Mouse (Mus musculus) hindbrain, postnatal 0 days (tissue): ENCODE results near the gene Ttll8. TPM values are rescaled to one million over a fixed set of nuclear protein-coding genes. Genes with fewer than 3 reads are reported as not detected.

Experiments
- ATAC-seq: fragments of 200-750 bp; cut with Nextera tagmentation; 2 replicates; pipeline ENCODE4 v1.8.0; 2017; ENCODE audit warnings: mild to moderate bottlenecking, moderate TSS enrichment, moderate library complexity
- DNase-seq: peaks from one replicate; pipeline ENCODE4 v3.0.0-alpha.2; 2015; ENCODE audit warnings: low spot score
- H3K27ac ChIP-seq: fragments of 300-500 bp; sonication (generic); 2 replicates; pipeline ENCODE4 v1.5.1; 2014; ENCODE audit warnings: mild to moderate bottlenecking
- H3K27me3 ChIP-seq: fragments of 300-500 bp; sonication (generic); 2 replicates; pipeline ENCODE4 v1.6.1; 2014; ENCODE audit warnings: low read length, mixed read lengths; ENCODE audit not compliant: insufficient read depth
- H3K36me3 ChIP-seq: fragments of 300-500 bp; sonication (generic); 2 replicates; pipeline ENCODE4 v1.6.1; 2014; ENCODE audit warnings: low read length, mixed read lengths; ENCODE audit not compliant: insufficient read depth
- H3K4me1 ChIP-seq: fragments of 300-500 bp; sonication (generic); 2 replicates; pipeline ENCODE4 v1.6.1; 2014; ENCODE audit warnings: antibody characterized with exemption, low read length, mixed read lengths; ENCODE audit not compliant: insufficient read depth
- H3K4me2 ChIP-seq: fragments of 300-500 bp; sonication (generic); 2 replicates; pipeline ENCODE4 v1.6.1; 2014; ENCODE audit warnings: low read depth, mild to moderate bottlenecking, low read length, moderate library complexity, mixed read lengths
- H3K4me3 ChIP-seq: fragments of 300-500 bp; sonication (generic); 2 replicates; pipeline ENCODE4 v1.5.1; 2014; ENCODE audit warnings: low read length
- H3K9ac ChIP-seq: fragments of 300-500 bp; sonication (generic); replicated peaks from 2 replicates; pipeline ENCODE4 v1.6.1; 2014; ENCODE audit warnings: mild to moderate bottlenecking, low read length, moderate library complexity, mixed read lengths
- H3K9me3 ChIP-seq: fragments of 300-500 bp; sonication (generic); 2 replicates; pipeline ENCODE4 v1.6.1; 2016; ENCODE audit warnings: low read length, mixed read lengths
- CTCF ChIP-seq: IDR thresholded peaks from 2 replicates; pipeline ENCODE4 v1.5.1; 2016; ENCODE audit warnings: antibody characterized with exemption, control low read depth, low read depth
- WGBS: fragments of 180-500 bp; shearing (Covaris S2); extraction: QIAGEN DNeasy Blood & Tissue Kit; methylation state at CpG from one replicate; pipeline ENCODE4 v1.1.7; 2014; 5-methylcytosine and 5-hydroxymethylcytosine counted together
- polyA plus RNA-seq: library from polyadenylated mRNA; unstranded; fragments of >200 nt; fragmentation: Nextera tagmentation; extraction: Ambion mirVana; gene quantifications from 2 replicates; pipeline ENCODE4 v1.2.1, GENCODE M21; 2015
- total RNA-seq: library from RNA; depleted of rRNA; stranded (reverse); fragments of >200 nt; gene quantifications from 2 replicates; pipeline ENCODE4 v1.2.3, GENCODE M21; 2014

The Ttll8 gene
- total and polyA plus RNA-seq, 2 experiments from 2014 or later: 0.14 to 0.16 TPM

DNA sequence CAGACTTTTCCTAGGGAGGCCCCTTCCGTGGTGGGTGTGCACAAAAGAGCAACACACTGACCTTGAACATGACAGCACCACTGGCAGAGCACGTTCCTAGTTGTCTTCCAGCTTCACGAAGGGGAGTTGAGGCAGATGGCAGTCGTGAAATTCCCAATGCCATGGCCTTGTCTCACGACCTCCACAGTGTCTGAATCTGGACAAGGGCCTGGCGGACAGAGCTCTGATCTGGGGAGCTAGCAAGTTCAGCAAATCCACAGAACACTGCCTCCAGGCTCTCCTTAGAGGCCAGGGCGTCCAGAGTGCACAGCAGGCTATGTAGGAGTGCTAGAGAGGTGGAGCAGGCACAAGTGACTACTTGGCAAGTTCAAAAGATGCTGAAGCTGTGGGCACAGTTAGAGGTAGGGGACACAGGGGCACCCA lies 87.3 kb downstream of the Ttll8 start:
- 57% methylated on average over 7 of the region's 7 CpGs for WGBS
- H3K9me3 ChIP-seq: no peaks in the 10 kb centered on the region

DNA sequence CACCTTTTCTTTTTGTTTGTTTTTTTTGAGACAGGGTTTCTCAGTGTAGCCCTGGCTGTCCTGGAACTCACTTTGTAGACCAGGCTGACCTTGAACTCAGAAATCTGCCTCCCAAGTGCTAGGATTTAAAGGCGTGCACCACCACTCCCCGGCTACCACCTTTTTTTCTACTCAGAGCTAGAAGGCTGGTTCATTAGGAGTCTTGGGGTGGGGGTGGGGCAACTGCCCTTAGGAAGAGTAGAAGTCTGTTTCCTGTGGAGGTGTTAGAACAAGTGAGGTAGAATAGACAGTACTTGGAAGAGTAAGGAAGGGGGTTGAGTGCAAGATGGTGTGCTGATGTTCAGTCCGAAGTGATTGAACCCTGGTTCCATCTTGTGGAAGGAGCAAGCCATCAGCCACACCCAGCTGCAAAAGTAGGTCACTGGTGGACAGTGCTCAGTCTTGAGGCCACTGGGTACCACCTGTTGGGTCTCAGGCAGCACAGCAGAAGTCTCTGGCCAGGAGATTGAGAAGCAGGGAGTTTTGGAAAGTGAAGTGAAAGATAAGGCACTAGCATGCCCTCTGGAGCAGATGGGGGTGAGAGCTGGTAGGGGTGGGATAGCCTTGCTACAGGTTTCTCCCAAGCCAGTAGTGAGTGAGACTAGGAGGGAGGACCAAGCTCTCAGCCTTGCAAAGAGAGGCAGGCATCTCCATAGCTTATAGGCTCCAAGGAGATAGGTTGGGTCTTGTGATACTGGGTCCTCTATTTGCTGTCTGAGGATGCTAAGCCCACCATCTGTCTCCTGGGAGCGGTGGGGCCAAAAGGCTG lies 88.1 kb downstream of the Ttll8 start:
- Histone ChIP-seq H3K4me3 (no peak overlapping the region), H3K27ac (no peak overlapping the region), H3K4me1 (peaks cover 18% of the 10 kb centered on the region), H3K9ac (no peak overlapping the region), H3K36me3 (peaks cover 24% of the 10 kb centered on the region), H3K9me3 (no peaks in the 10 kb centered on the region), H3K27me3 (no peaks in the 10 kb centered on the region), H3K4me2 (no peak overlapping the region)
- no peak for DNase-seq
- no peak for TF ChIP-seq CTCF
- ATAC-seq: no peak
- 85% methylated on average over 4 of the region's 4 CpGs for WGBS

More for the DNA sequence above, 87.3 kb downstream of the Ttll8 start:
- Histone ChIP-seq H3K9ac (no peak overlapping the region), H3K27ac (peak overlapping the region; percentile 54; the same call in 1 of the 2 replicates), H3K27me3 (no peaks in the 10 kb centered on the region), H3K36me3 (peaks cover 24% of the 10 kb centered on the region), H3K4me2 (no peak overlapping the region), H3K4me3 (no peak overlapping the region), H3K4me1 (peaks cover 13% of the 10 kb centered on the region)
- ATAC-seq (no peak), DNase-seq (no peak)
- no peak for TF ChIP-seq CTCF

DNA sequence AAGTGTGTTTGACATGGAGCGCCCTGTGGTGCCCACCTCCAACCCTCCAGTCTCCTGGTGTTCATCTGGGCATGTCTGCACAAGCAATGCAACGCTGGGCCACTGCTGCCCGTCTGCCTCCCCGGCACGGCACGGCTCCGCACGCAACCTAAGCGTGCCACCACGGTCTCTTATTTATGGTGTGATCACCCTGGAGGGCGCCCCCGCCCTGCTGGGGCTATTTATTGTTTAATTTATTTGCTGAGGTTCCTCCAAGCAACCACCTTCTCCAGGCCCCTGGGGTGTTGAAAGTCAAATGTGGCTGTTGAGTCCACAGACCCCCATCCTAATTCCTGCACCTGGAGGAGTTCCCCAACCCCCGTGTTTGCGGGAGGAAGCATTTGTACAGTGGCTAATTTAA lies 89.2 kb downstream of the Ttll8 start:
- H3K4me1 ChIP-seq: peaks cover 18% of the 10 kb centered on the region
- H3K27ac ChIP-seq: no peak overlapping the region
- no peaks in the 10 kb centered on the region for H3K27me3 ChIP-seq
- no peak overlapping the region for H3K9ac ChIP-seq
- peaks cover 24% of the 10 kb centered on the region for H3K36me3 ChIP-seq
- peak overlapping the region; percentile 76 for H3K4me2 ChIP-seq
- no peak for TF ChIP-seq CTCF
- WGBS: 92% methylated on average over 14 of the region's 14 CpGs
- no peaks in the 10 kb centered on the region for H3K9me3 ChIP-seq
- DNase-seq (no peak), ATAC-seq (no peak)
- H3K4me3 ChIP-seq: peak overlapping the region; percentile 82

DNA sequence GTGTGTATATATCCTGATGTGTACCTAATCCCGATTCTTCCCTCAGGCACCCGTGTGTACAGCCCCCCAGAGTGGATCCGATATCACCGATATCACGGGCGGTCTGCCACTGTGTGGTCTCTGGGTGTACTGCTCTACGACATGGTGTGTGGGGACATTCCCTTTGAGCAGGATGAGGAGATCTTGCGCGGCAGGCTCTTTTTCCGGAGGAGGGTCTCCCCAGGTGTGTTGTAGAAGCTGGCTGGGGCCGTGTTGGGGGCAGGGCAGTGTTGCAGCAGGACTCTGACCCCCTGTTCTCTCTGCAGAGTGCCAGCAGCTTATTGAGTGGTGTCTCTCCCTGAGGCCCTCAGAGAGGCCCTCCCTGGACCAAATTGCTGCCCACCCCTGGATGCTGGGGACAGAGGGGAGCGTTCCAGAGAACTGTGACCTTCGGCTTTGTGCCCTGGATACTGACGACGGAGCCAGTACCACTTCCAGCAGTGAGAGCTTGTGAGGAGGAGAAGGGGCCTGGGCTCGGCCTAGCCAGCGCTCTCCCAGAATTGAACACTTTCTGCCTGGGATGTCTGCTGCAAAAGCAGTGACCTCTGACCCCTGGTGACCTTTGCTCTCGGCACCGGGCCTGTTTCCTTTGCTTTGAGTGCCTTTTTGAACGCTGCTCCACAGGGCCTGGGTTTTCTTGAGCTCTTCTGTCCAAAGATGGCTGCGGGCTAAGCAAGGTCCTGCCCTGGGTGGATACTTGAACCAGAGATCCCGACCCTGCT lies 89.8 kb downstream of the Ttll8 start:
- H3K9me3 ChIP-seq: no peaks in the 10 kb centered on the region
- peaks cover 18% of the 10 kb centered on the region for H3K4me1 ChIP-seq
- peak overlapping the region; percentile 76 for H3K4me2 ChIP-seq
- 29% methylated on average over 22 of the region's 22 CpGs for WGBS
- peak overlapping the region; percentile 97 for H3K27ac ChIP-seq
- DNase-seq (no peak), ATAC-seq (peak; percentile 11; the same call in 1 of the 2 replicates)
- peaks cover 24% of the 10 kb centered on the region for H3K36me3 ChIP-seq
- peak; percentile 57 for TF ChIP-seq CTCF
- H3K9ac ChIP-seq: peak overlapping the region; percentile 81
- peak overlapping the region; percentile 82 for H3K4me3 ChIP-seq
- no peaks in the 10 kb centered on the region for H3K27me3 ChIP-seq

DNA sequence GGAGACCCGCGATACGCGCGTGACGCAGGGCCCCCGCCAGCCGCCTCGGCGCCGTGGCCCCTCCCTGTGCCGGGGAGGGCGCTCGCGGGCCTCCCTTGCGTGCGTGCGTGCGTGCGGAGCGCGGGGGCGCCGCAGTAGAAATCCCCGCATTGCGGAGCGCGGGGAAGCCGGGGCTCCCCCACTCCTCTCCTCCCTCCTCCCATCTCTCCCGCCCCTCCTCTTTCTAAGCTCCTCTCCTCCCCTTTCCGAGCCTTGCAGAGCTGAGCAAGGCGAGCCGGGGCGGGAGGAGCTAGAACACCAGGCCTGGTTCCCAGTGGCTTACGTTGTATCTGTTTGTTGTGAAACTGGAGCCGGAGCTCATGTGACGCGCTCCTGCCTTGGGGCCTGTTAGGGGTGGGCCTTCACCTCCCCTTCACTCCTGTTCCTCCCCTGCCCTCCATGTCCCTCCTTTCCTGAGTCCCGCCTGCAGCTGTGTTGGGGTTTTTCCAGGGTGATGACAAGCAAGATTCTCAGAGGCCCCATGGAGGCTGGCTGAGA lies 90.5 kb downstream of the Ttll8 start:
- no peak for TF ChIP-seq CTCF
- H3K4me3 ChIP-seq: peak overlapping the region; percentile 82
- peaks cover 18% of the 10 kb centered on the region for H3K4me1 ChIP-seq
- ATAC-seq: peak; percentile 79
- H3K36me3 ChIP-seq: peaks cover 24% of the 10 kb centered on the region
- under 1% methylated on average over 26 of the region's 39 CpGs for WGBS
- peak; percentile 92 for DNase-seq
- H3K27ac ChIP-seq: peak overlapping the region; percentile 97
- no peaks in the 10 kb centered on the region for H3K27me3 ChIP-seq
- H3K4me2 ChIP-seq: peak overlapping the region; percentile 76
- peak overlapping the region; percentile 81 for H3K9ac ChIP-seq
- H3K9me3 ChIP-seq: no peaks in the 10 kb centered on the region

DNA sequence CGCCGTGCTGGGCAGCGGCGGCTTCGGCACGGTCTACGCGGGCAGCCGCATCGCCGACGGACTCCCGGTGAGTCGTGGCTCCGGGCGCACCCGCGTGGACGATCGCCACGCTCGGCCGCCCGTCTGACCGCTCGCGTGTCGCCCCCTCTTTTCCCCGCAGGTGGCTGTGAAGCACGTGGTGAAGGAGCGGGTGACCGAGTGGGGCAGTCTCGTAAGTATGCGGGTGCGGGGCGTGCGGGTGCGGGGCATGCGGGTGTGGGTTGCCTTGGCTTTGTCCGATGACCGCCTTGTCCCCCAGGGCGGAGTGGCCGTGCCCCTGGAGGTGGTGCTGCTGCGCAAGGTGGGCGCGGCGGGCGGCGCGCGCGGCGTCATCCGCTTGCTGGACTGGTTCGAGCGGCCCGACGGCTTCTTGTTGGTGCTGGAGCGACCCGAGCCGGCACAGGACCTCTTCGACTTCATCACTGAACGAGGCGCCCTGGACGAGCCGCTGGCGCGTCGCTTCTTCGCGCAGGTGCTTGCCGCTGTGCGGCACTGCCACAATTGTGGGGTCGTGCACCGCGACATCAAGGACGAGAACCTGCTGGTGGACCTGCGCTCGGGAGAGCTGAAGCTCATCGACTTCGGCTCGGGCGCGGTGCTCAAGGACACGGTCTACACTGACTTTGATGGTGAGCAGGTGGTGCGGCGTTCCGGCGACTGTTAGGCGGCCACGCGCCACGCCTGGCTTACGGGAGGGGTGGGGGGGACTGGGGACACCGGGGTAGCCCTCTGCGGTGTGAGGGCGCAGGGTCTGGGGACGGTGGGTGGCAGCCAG lies 91.1 kb downstream of the Ttll8 start:
- H3K27ac ChIP-seq: peak overlapping the region; percentile 97
- peak overlapping the region; percentile 81 for H3K9ac ChIP-seq
- H3K36me3 ChIP-seq: peaks cover 24% of the 10 kb centered on the region
- H3K27me3 ChIP-seq: no peaks in the 10 kb centered on the region
- peak overlapping the region; percentile 76 for H3K4me2 ChIP-seq
- ATAC-seq (no peak; the same call in 1 of the 2 replicates), DNase-seq (peak; percentile 53)
- H3K4me1 ChIP-seq: peaks cover 20% of the 10 kb centered on the region
- H3K9me3 ChIP-seq: no peaks in the 10 kb centered on the region
- no peak; the same call in 1 of the 2 replicates for TF ChIP-seq CTCF
- under 1% methylated on average over 83 of the region's 98 CpGs for WGBS
- peak overlapping the region; percentile 82 for H3K4me3 ChIP-seq
